Mouse (Mus musculus) midbrain, embryonic 12.5 days (tissue): ENCODE results near the gene Crocc. TPM values are rescaled to one million over a fixed set of nuclear protein-coding genes. Genes with fewer than 3 reads are reported as not detected.
A peak's percentile ranks its signal among the peaks of the same experiment; 100 is the strongest.

Source experiments
- ATAC-seq: fragments of 200-750 bp; cut with Nextera tagmentation; 2 replicates; pipeline ENCODE4 v1.8.0; 2017; ENCODE audit warnings: low read depth, moderate TSS enrichment, moderate library complexity; ENCODE audit not compliant: low FRiP score
- H3K27ac ChIP-seq: fragments of 300-500 bp; sonication (generic); replicated peaks from 2 replicates; pipeline ENCODE4 v1.5.1; 2016; ENCODE audit warnings: mild to moderate bottlenecking
- H3K27me3 ChIP-seq: fragments of 300-500 bp; sonication (generic); 2 replicates; pipeline ENCODE4 v1.6.1; 2016; ENCODE audit warnings: mild to moderate bottlenecking
- H3K36me3 ChIP-seq: fragments of 300-500 bp; sonication (generic); 2 replicates; pipeline ENCODE4 v1.6.1; 2016
- H3K4me1 ChIP-seq: fragments of 300-500 bp; sonication (generic); 2 replicates; pipeline ENCODE4 v1.6.1; 2016
- H3K4me2 ChIP-seq: fragments of 300-500 bp; sonication (generic); replicated peaks from 2 replicates; pipeline ENCODE4 v1.6.1; 2016; ENCODE audit warnings: mild to moderate bottlenecking, moderate library complexity
- H3K4me3 ChIP-seq: fragments of 300-500 bp; sonication (generic); 2 replicates; pipeline ENCODE4 v1.5.1; 2016; ENCODE audit warnings: mild to moderate bottlenecking
- H3K9ac ChIP-seq: fragments of 300-500 bp; sonication (generic); replicated peaks from 2 replicates; pipeline ENCODE4 v1.6.1; 2016; ENCODE audit warnings: mild to moderate bottlenecking, moderate library complexity
- H3K9me3 ChIP-seq: fragments of 300-500 bp; sonication (generic); 2 replicates; pipeline ENCODE4 v1.6.1; 2016; ENCODE audit warnings: mild to moderate bottlenecking
- WGBS: fragments of 180-500 bp; shearing (Covaris S2); methylation state at CpG from one replicate; pipeline ENCODE4 v1.1.7; 2016; 5-methylcytosine and 5-hydroxymethylcytosine counted together
- polyA plus RNA-seq: library from polyadenylated mRNA; unstranded; fragments of >200 nt; fragmentation: Nextera tagmentation; extraction: Ambion mirVana; gene quantifications from 2 replicates; pipeline ENCODE4 v1.2.1, GENCODE M21; 2016

Gene Crocc
- polyA plus RNA-seq, 1 experiment from 2014 or later, result 14.2 TPM

GRCm38 (mm10) chr4:141078510-141079137, 18.3 kb upstream of the Crocc start:
- H3K36me3 ChIP-seq, result peaks cover 13% of the 10 kb centered on the region
- H3K4me2 ChIP-seq, result peak overlapping the region; percentile 5; the same call in 1 of the 2 replicates
- H3K27me3 ChIP-seq, result no peaks in the 10 kb centered on the region
- no peak for ATAC-seq
- no peak overlapping the region for H3K9ac ChIP-seq
- WGBS, result 69% methylated on average over 18 of the region's 18 CpGs
- no peak overlapping the region for H3K27ac ChIP-seq
- H3K4me3 ChIP-seq, result peak overlapping the region; percentile 83; the same call in 1 of the 2 replicates
- H3K9me3 ChIP-seq, result no peaks in the 10 kb centered on the region
- H3K4me1 ChIP-seq, result peaks cover 13% of the 10 kb centered on the region

- 1% methylated on average over 63 of the region's 67 CpGs for WGBS
- H3K4me1 ChIP-seq, result peaks cover 13% of the 10 kb centered on the region
- peak within 1 kb of the TSS; percentile 98 for H3K4me2 ChIP-seq
- H3K27ac ChIP-seq, result peak within 1 kb of the TSS; percentile 60
- no peaks in the 10 kb centered on the region for H3K27me3 ChIP-seq
- peak within 1 kb of the TSS; percentile 83 for H3K4me3 ChIP-seq
- H3K9me3 ChIP-seq, result no peaks in the 10 kb centered on the region
- ATAC-seq, result peak; percentile 90
- H3K36me3 ChIP-seq, result peaks cover 20% of the 10 kb centered on the region
- peak within 1 kb of the TSS; percentile 95 for H3K9ac ChIP-seq
Measured at GRCm38 (mm10) chr4:141077681-141078509, 17.5 kb upstream of the Crocc start, which contains the start of gene Necap2. Gene Necap2, minus strand, starts transcription at chr4:141078357.

- H3K4me2 ChIP-seq, result peak overlapping the region; percentile 98
- ATAC-seq, result no peak
- H3K36me3 ChIP-seq, result peaks cover 29% of the 10 kb centered on the region
- H3K9me3 ChIP-seq, result no peaks in the 10 kb centered on the region
- H3K9ac ChIP-seq, result peak overlapping the region; percentile 95
- H3K4me1 ChIP-seq, result peaks cover 13% of the 10 kb centered on the region
- 85% methylated on average over 17 of the region's 17 CpGs for WGBS
- H3K27me3 ChIP-seq, result no peaks in the 10 kb centered on the region
- peak overlapping the region; percentile 83 for H3K4me3 ChIP-seq
- no peak overlapping the region; the same call in 1 of the 2 replicates for H3K27ac ChIP-seq
Measured at GRCm38 (mm10) chr4:141076761-141077506, 16.6 kb upstream of the Crocc start.

- Histone ChIP-seq H3K4me2 (no peak overlapping the region), H3K9me3 (no peaks in the 10 kb centered on the region), H3K9ac (no peak overlapping the region), H3K4me1 (peaks cover 13% of the 10 kb centered on the region), H3K27me3 (no peaks in the 10 kb centered on the region), H3K27ac (no peak overlapping the region), H3K4me3 (no peak overlapping the region), H3K36me3 (peaks cover 56% of the 10 kb centered on the region)
- WGBS, result 95% methylated on average over 4 of the region's 4 CpGs
- no peak for ATAC-seq
Measured at GRCm38 (mm10) chr4:141074109-141074508, 13.8 kb upstream of the Crocc start.

- peaks cover 61% of the 10 kb centered on the region for H3K36me3 ChIP-seq
- H3K4me1 ChIP-seq, result peaks cover 13% of the 10 kb centered on the region
- H3K27me3 ChIP-seq, result no peaks in the 10 kb centered on the region
- no peak for ATAC-seq
- H3K9ac ChIP-seq, result no peak overlapping the region
- H3K4me3 ChIP-seq, result no peak overlapping the region
- WGBS, result 94% methylated on average over 9 of the region's 9 CpGs
- H3K4me2 ChIP-seq, result no peak overlapping the region
- H3K9me3 ChIP-seq, result no peaks in the 10 kb centered on the region
- H3K27ac ChIP-seq, result no peak overlapping the region
Measured at GRCm38 (mm10) chr4:141073661-141074060, 13.3 kb upstream of the Crocc start.

GRCm38 (mm10) chr4:141072502-141072901, 12.2 kb upstream of the Crocc start:
- peaks cover 72% of the 10 kb centered on the region for H3K36me3 ChIP-seq
- H3K4me1 ChIP-seq, result peaks cover 11% of the 10 kb centered on the region
- H3K4me3 ChIP-seq, result no peak overlapping the region
- no peak for ATAC-seq
- no peak overlapping the region for H3K4me2 ChIP-seq
- H3K9ac ChIP-seq, result no peak overlapping the region
- no peaks in the 10 kb centered on the region for H3K27me3 ChIP-seq
- no peak overlapping the region for H3K27ac ChIP-seq
- WGBS, result 93% methylated on average over 11 of the region's 11 CpGs
- H3K9me3 ChIP-seq, result no peaks in the 10 kb centered on the region

- Histone ChIP-seq H3K9me3 (no peaks in the 10 kb centered on the region), H3K27me3 (no peaks in the 10 kb centered on the region), H3K4me3 (no peak overlapping the region), H3K36me3 (peaks cover 90% of the 10 kb centered on the region), H3K9ac (no peak overlapping the region), H3K4me2 (no peak overlapping the region), H3K27ac (no peak overlapping the region), H3K4me1 (no peaks in the 10 kb centered on the region)
- ATAC-seq, result 0 out of 2 replicates have a peak, but pooled peaks have one; percentile 24
- WGBS, result 59% methylated on average over 4 of the region's 4 CpGs
Measured at GRCm38 (mm10) chr4:141069731-141070130, 9.4 kb upstream of the Crocc start.

- Histone ChIP-seq H3K4me3 (no peak overlapping the region), H3K27ac (no peak overlapping the region), H3K9me3 (no peaks in the 10 kb centered on the region), H3K4me1 (no peaks in the 10 kb centered on the region), H3K4me2 (no peak overlapping the region), H3K27me3 (no peaks in the 10 kb centered on the region), H3K36me3 (peaks cover 81% of the 10 kb centered on the region), H3K9ac (no peak overlapping the region)
- 92% methylated on average over 8 of the region's 8 CpGs for WGBS
- no peak for ATAC-seq
Measured at GRCm38 (mm10) chr4:141068655-141069054, 8.3 kb upstream of the Crocc start.

GRCm38 (mm10) chr4:141067516-141068046, 7.2 kb upstream of the Crocc start:
- no peak for ATAC-seq
- Histone ChIP-seq H3K36me3 (peaks cover 71% of the 10 kb centered on the region), H3K4me3 (no peak overlapping the region), H3K9me3 (no peaks in the 10 kb centered on the region), H3K4me2 (no peak overlapping the region), H3K27ac (no peak overlapping the region), H3K27me3 (no peaks in the 10 kb centered on the region), H3K9ac (no peak overlapping the region), H3K4me1 (no peaks in the 10 kb centered on the region)
- WGBS, result 95% methylated on average over 9 of the region's 9 CpGs

GRCm38 (mm10) chr4:141066709-141067515, 6.6 kb upstream of the Crocc start:
- 91% methylated on average over 12 of the region's 12 CpGs for WGBS
- H3K36me3 ChIP-seq, result peaks cover 65% of the 10 kb centered on the region
- H3K27ac ChIP-seq, result no peak overlapping the region
- no peak overlapping the region for H3K4me3 ChIP-seq
- no peak overlapping the region for H3K4me2 ChIP-seq
- no peaks in the 10 kb centered on the region for H3K9me3 ChIP-seq
- H3K4me1 ChIP-seq, result no peaks in the 10 kb centered on the region
- H3K27me3 ChIP-seq, result no peaks in the 10 kb centered on the region
- ATAC-seq, result no peak
- H3K9ac ChIP-seq, result no peak overlapping the region

GRCm38 (mm10) chr4:141065123-141065522, 4.8 kb upstream of the Crocc start:
- 2% methylated on average over 8 of the region's 8 CpGs for WGBS
- peaks cover 4% of the 10 kb centered on the region; the same call in 1 of the 2 replicates for H3K4me1 ChIP-seq
- H3K9me3 ChIP-seq, result no peaks in the 10 kb centered on the region
- ATAC-seq, result no peak
- H3K4me2 ChIP-seq, result no peak overlapping the region
- no peak overlapping the region for H3K27ac ChIP-seq
- no peaks in the 10 kb centered on the region for H3K27me3 ChIP-seq
- peaks cover 47% of the 10 kb centered on the region for H3K36me3 ChIP-seq
- H3K9ac ChIP-seq, result no peak overlapping the region
- H3K4me3 ChIP-seq, result no peak overlapping the region
